Mouse (Mus musculus): ENCODE data around the gene Cpt1a. TPM values are rescaled to one million over a fixed set of nuclear protein-coding genes. Genes with fewer than 3 reads are reported as not detected.

Cpt1a gene
- 20.8 and 26.1 TPM in 2 replicates for polyA plus RNA-seq (2015; fragmentation: Nextera tagmentation; extraction: Ambion mirVana)

- 3% methylated on average over 26 of the region's 26 CpGs for WGBS
Measured at GRCm38 (mm10) chr19:3322261-3322969, at the start of gene Cpt1a. TSS of gene Cpt1a (plus strand) at chr19:3322334.

GRCm38 (mm10) chr19:3273331-3273730 lies 48.8 kb upstream of the Cpt1a start:
- peaks cover 60% of the 10 kb centered on the region for H3K36me3 ChIP-seq
- H3K27ac ChIP-seq: no peak overlapping the region
- H3K4me3 ChIP-seq (replicated peaks): no peak overlapping the region
- H3K9me3 ChIP-seq: no peaks in the 10 kb centered on the region
- no peak for ATAC-seq (ENCODE audit: insufficient read depth, low FRiP score, low read depth)
- no peaks in the 10 kb centered on the region for H3K27me3 ChIP-seq (replicated peaks)
- no peaks in the 10 kb centered on the region for H3K4me1 ChIP-seq
- WGBS: 89% methylated on average over 9 of the region's 9 CpGs
- H3K9ac ChIP-seq: no peak overlapping the region
- H3K4me2 ChIP-seq: no peak overlapping the region

More at GRCm38 (mm10) chr19:3322261-3322969, at the start of gene Cpt1a:
- Histone ChIP-seq H3K9ac (no peak within 1 kb of the TSS; the same call in 1 of the 2 replicates), H3K27me3 (replicated peaks) (no peaks in the 10 kb centered on the region), H3K4me2 (peak within 1 kb of the TSS; percentile 99), H3K27ac (peak within 1 kb of the TSS; percentile 56), H3K9me3 (no peaks in the 10 kb centered on the region), H3K36me3 (no peaks in the 10 kb centered on the region), H3K4me3 (replicated peaks) (peak within 1 kb of the TSS; percentile 67), H3K4me1 (peaks cover 39% of the 10 kb centered on the region)
- no peak for ATAC-seq (ENCODE audit: insufficient read depth, low FRiP score, low read depth)

GRCm38 (mm10) chr19:3275744-3276365 lies 46.3 kb upstream of the Cpt1a start:
- no peak overlapping the region for H3K4me2 ChIP-seq

GRCm38 (mm10) chr19:3281886-3282285 lies 40.2 kb upstream of the Cpt1a start:
- Histone ChIP-seq H3K9ac (no peak overlapping the region), H3K4me3 (replicated peaks) (peak overlapping the region; percentile 95), H3K9me3 (no peaks in the 10 kb centered on the region), H3K4me1 (peaks cover 6% of the 10 kb centered on the region), H3K27me3 (replicated peaks) (no peaks in the 10 kb centered on the region), H3K27ac (no peak overlapping the region), H3K4me2 (peak overlapping the region; percentile 64), H3K36me3 (peaks cover 30% of the 10 kb centered on the region)
- ATAC-seq (ENCODE audit: insufficient read depth, low FRiP score, low read depth): no peak
- WGBS: 57% methylated on average over 4 of the region's 4 CpGs

More at GRCm38 (mm10) chr19:3275744-3276365, 46.3 kb upstream of the Cpt1a start:
- Histone ChIP-seq H3K4me3 (replicated peaks) (no peak overlapping the region), H3K36me3 (peaks cover 61% of the 10 kb centered on the region), H3K9me3 (no peaks in the 10 kb centered on the region), H3K9ac (no peak overlapping the region), H3K27me3 (replicated peaks) (no peaks in the 10 kb centered on the region), H3K4me1 (no peaks in the 10 kb centered on the region), H3K27ac (no peak overlapping the region)
- 81% methylated on average over 3 of the region's 3 CpGs for WGBS
- ATAC-seq (ENCODE audit: insufficient read depth, low FRiP score, low read depth): no peak

GRCm38 (mm10) chr19:3282572-3283467 lies 39.3 kb upstream of the Cpt1a start, which contains the start of the genes Mrpl21 and Ighmbp2:
TSS of gene Mrpl21 (plus strand) at chr19:3282901.
TSS of gene Ighmbp2 (minus strand) at chr19:3283017.
- H3K4me2 ChIP-seq: peak within 1 kb of the TSS; percentile 64
- WGBS: under 1% methylated on average over 49 of the region's 49 CpGs
- peaks cover 6% of the 10 kb centered on the region for H3K4me1 ChIP-seq
- ATAC-seq (ENCODE audit: insufficient read depth, low FRiP score, low read depth): peak; percentile 90
- H3K27ac ChIP-seq: peak within 1 kb of the TSS; percentile 75
- peaks cover 26% of the 10 kb centered on the region for H3K36me3 ChIP-seq
- peak within 1 kb of the TSS; percentile 95 for H3K4me3 ChIP-seq (replicated peaks)
- H3K9ac ChIP-seq: peak within 1 kb of the TSS; percentile 90
- no peaks in the 10 kb centered on the region for H3K27me3 ChIP-seq (replicated peaks)
- H3K9me3 ChIP-seq: no peaks in the 10 kb centered on the region

GRCm38 (mm10) chr19:3289006-3289405 lies 33.1 kb upstream of the Cpt1a start:
- Histone ChIP-seq H3K4me2 (no peak overlapping the region), H3K27me3 (replicated peaks) (no peaks in the 10 kb centered on the region), H3K36me3 (peaks cover 50% of the 10 kb centered on the region), H3K9ac (no peak overlapping the region), H3K9me3 (no peaks in the 10 kb centered on the region), H3K4me1 (no peaks in the 10 kb centered on the region), H3K4me3 (replicated peaks) (no peak overlapping the region), H3K27ac (no peak overlapping the region)
- no peak for ATAC-seq (ENCODE audit: insufficient read depth, low FRiP score, low read depth)
- 94% methylated on average over 1 of the region's 1 CpGs for WGBS

- WGBS: 52% methylated on average over 2 of the region's 2 CpGs
- Histone ChIP-seq H3K27ac (no peak overlapping the region), H3K9me3 (no peaks in the 10 kb centered on the region), H3K4me3 (replicated peaks) (no peak overlapping the region), H3K9ac (no peak overlapping the region), H3K36me3 (peaks cover 38% of the 10 kb centered on the region), H3K27me3 (replicated peaks) (no peaks in the 10 kb centered on the region), H3K4me2 (no peak overlapping the region), H3K4me1 (no peaks in the 10 kb centered on the region)
- peak; percentile 73; the same call in 1 of the 2 replicates for ATAC-seq (ENCODE audit: insufficient read depth, low FRiP score, low read depth)
Measured at GRCm38 (mm10) chr19:3292028-3292427, 30.1 kb upstream of the Cpt1a start.

GRCm38 (mm10) chr19:3292993-3293392 lies 29.1 kb upstream of the Cpt1a start:
- Histone ChIP-seq H3K4me1 (no peaks in the 10 kb centered on the region), H3K36me3 (peaks cover 35% of the 10 kb centered on the region), H3K9ac (no peak overlapping the region), H3K4me2 (no peak overlapping the region), H3K27me3 (replicated peaks) (no peaks in the 10 kb centered on the region), H3K4me3 (replicated peaks) (no peak overlapping the region), H3K9me3 (no peaks in the 10 kb centered on the region), H3K27ac (no peak overlapping the region)
- 90% methylated on average over 1 of the region's 1 CpGs for whole genome bisulfite sequencing
- ATAC-seq (ENCODE audit: insufficient read depth, low FRiP score, low read depth): no peak

- 77% methylated on average over 6 of the region's 6 CpGs for WGBS
Measured at GRCm38 (mm10) chr19:3295245-3295644, 26.9 kb upstream of the Cpt1a start.

GRCm38 (mm10) chr19:3297034-3297433 lies 25.1 kb upstream of the Cpt1a start:
- Histone ChIP-seq H3K4me1 (no peaks in the 10 kb centered on the region), H3K27ac (no peak overlapping the region), H3K4me2 (no peak overlapping the region), H3K36me3 (no peaks in the 10 kb centered on the region), H3K9ac (no peak overlapping the region), H3K4me3 (replicated peaks) (no peak overlapping the region), H3K9me3 (no peaks in the 10 kb centered on the region), H3K27me3 (replicated peaks) (no peaks in the 10 kb centered on the region)
- no peak for ATAC-seq (ENCODE audit: insufficient read depth, low FRiP score, low read depth)

More at GRCm38 (mm10) chr19:3295245-3295644, 26.9 kb upstream of the Cpt1a start:
- Histone ChIP-seq H3K27ac (no peak overlapping the region), H3K9me3 (no peaks in the 10 kb centered on the region), H3K4me1 (no peaks in the 10 kb centered on the region), H3K36me3 (peaks cover 16% of the 10 kb centered on the region; the same call in 1 of the 2 replicates), H3K27me3 (replicated peaks) (no peaks in the 10 kb centered on the region), H3K9ac (no peak overlapping the region), H3K4me2 (no peak overlapping the region), H3K4me3 (replicated peaks) (no peak overlapping the region)
- ATAC-seq (ENCODE audit: insufficient read depth, low FRiP score, low read depth): no peak

GRCm38 (mm10) chr19:3297775-3298174 lies 24.4 kb upstream of the Cpt1a start:
- WGBS: 83% methylated on average over 7 of the region's 7 CpGs
- Histone ChIP-seq H3K27me3 (replicated peaks) (no peaks in the 10 kb centered on the region), H3K27ac (no peak overlapping the region), H3K4me1 (no peaks in the 10 kb centered on the region), H3K36me3 (no peaks in the 10 kb centered on the region), H3K9me3 (no peaks in the 10 kb centered on the region), H3K4me3 (replicated peaks) (no peak overlapping the region), H3K9ac (no peak overlapping the region), H3K4me2 (no peak overlapping the region)
- no peak for ATAC-seq (ENCODE audit: insufficient read depth, low FRiP score, low read depth)

Data from stomach, embryonic 15.5 days (tissue).